Mouse (Mus musculus): ENCODE results near the gene Car11. TPM values are rescaled to one million over a fixed set of nuclear protein-coding genes. Genes with fewer than 3 reads are reported as not detected.
"Not testable (repeated sequence)": the region's sequence is repeated elsewhere in the genome, so short reads cannot be mapped to it uniquely, and the experiment has no call there.

Car11 gene
- polyA plus RNA-seq (2014; fragmentation: Nextera tagmentation; extraction: Ambion mirVana): 22.5 and 22.8 TPM in 2 replicates

- H3K36me3 ChIP-seq (ENCODE audit: control insufficient read depth, insufficient read depth, low read length): no peaks in the 10 kb centered on the region
- WGBS: under 1% methylated on average over 36 of the region's 36 CpGs
- H3K9me3 ChIP-seq (replicated peaks; ENCODE audit: control insufficient read depth, low read length): no peaks in the 10 kb centered on the region
- DNase-seq (ENCODE audit: low spot score) (no peak), ATAC-seq (no peak)
- peaks cover 6% of the 10 kb centered on the region; the same call in 1 of the 2 replicates for H3K4me1 ChIP-seq (ENCODE audit: control insufficient read depth, insufficient read depth, low read length)
- H3K4me2 ChIP-seq (ENCODE audit: low read length): peak within 1 kb of the TSS; percentile 83
- peak within 1 kb of the TSS; percentile 66 for H3K9ac ChIP-seq (ENCODE audit: low read length)
- H3K27ac ChIP-seq (ENCODE audit: low read depth, low read length): peak within 1 kb of the TSS; percentile 63
- peaks cover 15% of the 10 kb centered on the region for H3K27me3 ChIP-seq (replicated peaks; ENCODE audit: control insufficient read depth, insufficient read depth, low read length)
- peak within 1 kb of the TSS; percentile 38 for H3K4me3 ChIP-seq (ENCODE audit: low read depth, low read length)
Measured at GRCm38 (mm10) chr7:45699523-45700141, at the start of gene Car11. Car11 (plus strand) TSS chr7:45699843.

GRCm38 (mm10) chr7:45650484-45650883, 49.2 kb upstream of the Car11 start:
- not testable (repeated sequence) for H3K4me3 ChIP-seq (ENCODE audit: low read depth, low read length)

GRCm38 (mm10) chr7:45654424-45655047, 45.1 kb upstream of the Car11 start:
- Histone ChIP-seq H3K4me3 (ENCODE audit: low read depth, low read length) (no peak overlapping the region), H3K36me3 (ENCODE audit: control insufficient read depth, insufficient read depth, low read length) (no peaks in the 10 kb centered on the region), H3K27me3 (replicated peaks; ENCODE audit: control insufficient read depth, insufficient read depth, low read length) (no peaks in the 10 kb centered on the region), H3K27ac (ENCODE audit: low read depth, low read length) (no peak overlapping the region), H3K9ac (ENCODE audit: low read length) (no peak overlapping the region), H3K4me2 (ENCODE audit: low read length) (peak overlapping the region; percentile 33), H3K4me1 (ENCODE audit: control insufficient read depth, insufficient read depth, low read length) (peaks cover 4% of the 10 kb centered on the region; the same call in 1 of the 2 replicates), H3K9me3 (replicated peaks; ENCODE audit: control insufficient read depth, low read length) (no peaks in the 10 kb centered on the region)
- WGBS: 25% methylated on average over 15 of the region's 17 CpGs
- DNase-seq (ENCODE audit: low spot score) (peak; percentile 38), ATAC-seq (peak; percentile 44; the same call in 1 of the 2 replicates)

More at GRCm38 (mm10) chr7:45650484-45650883, 49.2 kb upstream of the Car11 start:
- H3K27me3 ChIP-seq (replicated peaks; ENCODE audit: control insufficient read depth, insufficient read depth, low read length); H3K4me2 ChIP-seq (ENCODE audit: low read length); ATAC-seq; DNase-seq (ENCODE audit: low spot score); H3K36me3 ChIP-seq (ENCODE audit: control insufficient read depth, insufficient read depth, low read length); H3K9ac ChIP-seq (ENCODE audit: low read length); H3K4me1 ChIP-seq (ENCODE audit: control insufficient read depth, insufficient read depth, low read length); H3K27ac ChIP-seq (ENCODE audit: low read depth, low read length); H3K9me3 ChIP-seq (replicated peaks; ENCODE audit: control insufficient read depth, low read length): not testable (repeated sequence)
- 95% methylated on average over 19 of the region's 20 CpGs for WGBS

GRCm38 (mm10) chr7:45660746-45661478, 38.7 kb upstream of the Car11 start:
- Histone ChIP-seq H3K9me3 (replicated peaks; ENCODE audit: control insufficient read depth, low read length) (no peaks in the 10 kb centered on the region), H3K9ac (ENCODE audit: low read length) (no peak overlapping the region), H3K36me3 (ENCODE audit: control insufficient read depth, insufficient read depth, low read length) (no peaks in the 10 kb centered on the region), H3K27me3 (replicated peaks; ENCODE audit: control insufficient read depth, insufficient read depth, low read length) (no peaks in the 10 kb centered on the region), H3K4me3 (ENCODE audit: low read depth, low read length) (no peak overlapping the region), H3K4me1 (ENCODE audit: control insufficient read depth, insufficient read depth, low read length) (no peaks in the 10 kb centered on the region), H3K4me2 (ENCODE audit: low read length) (no peak overlapping the region), H3K27ac (ENCODE audit: low read depth, low read length) (no peak overlapping the region)
- ATAC-seq: no peak
- 82% methylated on average over 11 of the region's 11 CpGs for WGBS
- no peak for DNase-seq (ENCODE audit: low spot score)

- DNase-seq (ENCODE audit: low spot score); ATAC-seq; H3K4me1 ChIP-seq (ENCODE audit: control insufficient read depth, insufficient read depth, low read length); H3K9me3 ChIP-seq (replicated peaks; ENCODE audit: control insufficient read depth, low read length); H3K9ac ChIP-seq (ENCODE audit: low read length); H3K27ac ChIP-seq (ENCODE audit: low read depth, low read length); H3K36me3 ChIP-seq (ENCODE audit: control insufficient read depth, insufficient read depth, low read length); H3K4me2 ChIP-seq (ENCODE audit: low read length); H3K4me3 ChIP-seq (ENCODE audit: low read depth, low read length); H3K27me3 ChIP-seq (replicated peaks; ENCODE audit: control insufficient read depth, insufficient read depth, low read length): not testable (repeated sequence)
- 86% methylated on average over 6 of the region's 6 CpGs for WGBS
Measured at GRCm38 (mm10) chr7:45661702-45662101, 37.9 kb upstream of the Car11 start.

GRCm38 (mm10) chr7:45665303-45666138, 34.1 kb upstream of the Car11 start:
- H3K9ac ChIP-seq (ENCODE audit: low read length): no peak overlapping the region
- WGBS: 69% methylated on average over 13 of the region's 13 CpGs
- ATAC-seq (no peak), DNase-seq (ENCODE audit: low spot score) (no peak)
- H3K36me3 ChIP-seq (ENCODE audit: control insufficient read depth, insufficient read depth, low read length): no peaks in the 10 kb centered on the region
- no peaks in the 10 kb centered on the region for H3K27me3 ChIP-seq (replicated peaks; ENCODE audit: control insufficient read depth, insufficient read depth, low read length)
- H3K9me3 ChIP-seq (replicated peaks; ENCODE audit: control insufficient read depth, low read length): no peaks in the 10 kb centered on the region
- H3K4me3 ChIP-seq (ENCODE audit: low read depth, low read length): no peak overlapping the region
- H3K4me2 ChIP-seq (ENCODE audit: low read length): no peak overlapping the region
- no peaks in the 10 kb centered on the region for H3K4me1 ChIP-seq (ENCODE audit: control insufficient read depth, insufficient read depth, low read length)
- no peak overlapping the region for H3K27ac ChIP-seq (ENCODE audit: low read depth, low read length)

GRCm38 (mm10) chr7:45666161-45666560, 33.5 kb upstream of the Car11 start, which contains the start of gene Fut2:
Fut2 (minus strand) TSS chr7:45666394.
- Histone ChIP-seq H3K4me1 (ENCODE audit: control insufficient read depth, insufficient read depth, low read length) (no peaks in the 10 kb centered on the region), H3K4me3 (ENCODE audit: low read depth, low read length) (no peak within 1 kb of the TSS), H3K9ac (ENCODE audit: low read length) (no peak within 1 kb of the TSS), H3K27ac (ENCODE audit: low read depth, low read length) (no peak within 1 kb of the TSS), H3K4me2 (ENCODE audit: low read length) (no peak within 1 kb of the TSS), H3K27me3 (replicated peaks; ENCODE audit: control insufficient read depth, insufficient read depth, low read length) (no peaks in the 10 kb centered on the region), H3K9me3 (replicated peaks; ENCODE audit: control insufficient read depth, low read length) (no peaks in the 10 kb centered on the region), H3K36me3 (ENCODE audit: control insufficient read depth, insufficient read depth, low read length) (no peaks in the 10 kb centered on the region)
- DNase-seq (ENCODE audit: low spot score) (no peak), ATAC-seq (no peak)
- WGBS: 78% methylated on average over 7 of the region's 7 CpGs

- Histone ChIP-seq H3K36me3 (ENCODE audit: control insufficient read depth, insufficient read depth, low read length) (no peaks in the 10 kb centered on the region), H3K27ac (ENCODE audit: low read depth, low read length) (no peak overlapping the region), H3K9ac (ENCODE audit: low read length) (no peak overlapping the region), H3K9me3 (replicated peaks; ENCODE audit: control insufficient read depth, low read length) (no peaks in the 10 kb centered on the region), H3K27me3 (replicated peaks; ENCODE audit: control insufficient read depth, insufficient read depth, low read length) (no peaks in the 10 kb centered on the region), H3K4me3 (ENCODE audit: low read depth, low read length) (no peak overlapping the region), H3K4me2 (ENCODE audit: low read length) (no peak overlapping the region), H3K4me1 (ENCODE audit: control insufficient read depth, insufficient read depth, low read length) (no peaks in the 10 kb centered on the region)
- peak; percentile 55 for DNase-seq (ENCODE audit: low spot score)
- no peak for ATAC-seq
- 68% methylated on average over 14 of the region's 14 CpGs for WGBS
Measured at GRCm38 (mm10) chr7:45667761-45668160, 31.9 kb upstream of the Car11 start.
